18 mouse cellular contexts compared by ENCODE assay signal in the genomic region with DNA sequence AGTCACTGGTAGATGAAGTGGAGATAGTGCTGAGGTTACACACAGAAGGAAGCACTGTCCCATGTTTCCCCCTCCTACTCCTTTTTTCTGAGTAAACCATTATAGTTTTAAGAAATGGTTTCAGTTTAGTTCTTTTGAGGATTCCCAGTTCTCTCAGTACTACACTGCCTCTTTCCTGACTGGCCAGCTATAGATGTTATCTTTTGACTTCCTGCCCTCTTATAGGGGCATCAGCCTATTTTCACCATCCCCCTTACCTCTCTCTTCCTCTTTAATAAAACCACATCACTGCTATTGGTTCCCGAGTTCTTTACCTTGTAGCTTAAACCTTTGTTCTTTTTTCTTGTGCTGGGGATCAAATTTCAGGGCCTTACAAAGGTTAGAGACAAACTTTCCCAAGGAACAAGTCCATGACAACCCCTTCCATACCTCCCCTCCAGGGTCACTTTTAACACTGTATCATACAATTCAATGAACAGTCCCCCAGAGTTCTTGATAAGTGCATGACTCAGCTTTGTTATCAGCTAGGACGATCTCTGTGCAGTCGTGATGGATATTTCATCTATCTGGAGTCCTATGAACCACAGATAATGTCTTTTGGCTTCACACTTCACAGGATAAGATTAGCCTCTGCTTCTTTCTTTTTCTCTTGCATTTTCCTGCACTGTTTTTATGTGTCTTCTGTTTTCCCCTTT. TPM values are rescaled to one million over a fixed set of nuclear protein-coding genes. Genes with fewer than 3 reads are reported as not detected.
DNase-seq lines count a peak whose midpoint lies in the region; ATAC-seq lines count a peak whose summit lies in the region.
"Had no signal": no experiment of that assay in that cellular context is flagged by ENCODE, and none has a peak within 500 bp of the region (broad histone marks: within the 10 kb centered on the region; RNA-seq: fewer than 3 reads in every experiment).

No protein-coding gene starts in this region.

- no peak overlapping the region for H3K4me2 ChIP-seq in kidney, embryonic 16.5 days (replicated peaks; ENCODE audit: low read depth, low read length)
- H3K4me2 ChIP-seq: hindbrain, embryonic 12.5 days; midbrain, embryonic 12.5 days had no signal

- peak overlapping the region; percentile 69 for H3K27ac ChIP-seq in kidney, embryonic 16.5 days (ENCODE audit: low read length)
- H3K27ac ChIP-seq: hindbrain, embryonic 12.5 days; midbrain, embryonic 12.5 days had no signal

- peak; percentile 48 to 84 for DNase-seq in adrenal gland, adult (ENCODE audit: inconsistent age in 2 of 2, low spot score in 1 of 2)
- no peak for DNase-seq in adrenal gland, postnatal 4 days (ENCODE audit: low spot score in 2 of 2)
- no peak for DNase-seq in kidney, adult 11 months
- peak; percentile 28 for DNase-seq in MN1 (ENCODE audit: low spot score)
- peak; percentile 11 for DNase-seq in naive thymus-derived CD4-positive, alpha-beta T cell, adult 2 months (ENCODE audit: low read depth)
- DNase-seq in cerebellum, adult 11-12 months: no peak
- DNase-seq: adrenal gland, postnatal 10 days; cerebellum, adult 8-10 months; gastrocnemius, postnatal 10 days; kidney, adult 18-20 months; layer of hippocampus, postnatal 36 days; left cerebral cortex, postnatal 4 days; lung, adult 18-20 months; thymus, adult 2 months had no signal

- no peak overlapping the region for H3K9ac ChIP-seq in kidney, embryonic 16.5 days (replicated peaks; ENCODE audit: low read length)
- H3K9ac ChIP-seq: hindbrain, embryonic 12.5 days; midbrain, embryonic 12.5 days had no signal

- WGBS in kidney, embryonic 16.5 days: 26% methylated on average over 3 of the region's 3 CpGs

- H3K9me3 ChIP-seq in kidney, embryonic 16.5 days (ENCODE audit: low read length): no peaks in the 10 kb centered on the region
- H3K9me3 ChIP-seq: hindbrain, embryonic 12.5 days; midbrain, embryonic 12.5 days had no signal

- no peaks in the 10 kb centered on the region for H3K27me3 ChIP-seq in kidney, embryonic 16.5 days (ENCODE audit: insufficient read depth, low read length)
- H3K27me3 ChIP-seq: hindbrain, embryonic 12.5 days; midbrain, embryonic 12.5 days had no signal

- 0 out of 2 replicates have a peak, but pooled peaks cover 3% of the 10 kb centered on the region for H3K36me3 ChIP-seq in kidney, embryonic 16.5 days (ENCODE audit: insufficient read depth, low read length)
- H3K36me3 ChIP-seq: hindbrain, embryonic 12.5 days; midbrain, embryonic 12.5 days had no signal

- no peak overlapping the region for H3K4me3 ChIP-seq in kidney, embryonic 16.5 days (ENCODE audit: low read length)
- H3K4me3 ChIP-seq: hindbrain, embryonic 12.5 days; midbrain, embryonic 12.5 days had no signal

- peaks cover 18% of the 10 kb centered on the region; the same call in 1 of the 2 replicates for H3K4me1 ChIP-seq in kidney, embryonic 16.5 days (ENCODE audit: insufficient read depth, low read length)
- H3K4me1 ChIP-seq: hindbrain, embryonic 12.5 days; midbrain, embryonic 12.5 days had no signal

- no peak for ATAC-seq in kidney, embryonic 16.5 days (ENCODE audit: low FRiP score, low TSS enrichment)
- no peak for ATAC-seq in frontal cortex, adult (ENCODE audit: low TSS enrichment)

RNA-seq across cellular contexts. Expression of a gene that starts 35.3 kb away (rescaled TPM):
- total RNA-seq in adrenal gland, postnatal 4 days (2021): 100 to 1,000 TPM in 1 of 2 experiments, 10 to 100 TPM in 1; 99.6 to 107 TPM
- polyA plus RNA-seq in kidney, embryonic 16.5 days (2015; fragmentation: Nextera tagmentation; extraction: Ambion mirVana): 69.4 and 77.3 TPM in 2 replicates

RNA-seq across cellular contexts. Expression of a gene that starts 35.4 kb away (rescaled TPM):
- total RNA-seq in adrenal gland, postnatal 4 days (2021): 10 to 100 TPM in 1 of 2 experiments, 1 to 10 TPM in 1; 9.8 to 12.6 TPM
- polyA plus RNA-seq in kidney, embryonic 16.5 days (2015; fragmentation: Nextera tagmentation; extraction: Ambion mirVana): 4.6 and 5.8 TPM in 2 replicates

Comparison
In these comparisons a context has a peak if more than half of its experiments do, and no peak if none do; other contexts are left out.
1. DNase-seq: peak in adrenal gland, adult (2 of 2), MN1 (single experiment) and naive thymus-derived CD4-positive, alpha-beta T cell, adult 2 months (single experiment); none in adrenal gland, postnatal 4 days (0 of 2), kidney, adult 11 months (single experiment) and cerebellum, adult 11-12 months (single experiment).